Mouse (Mus musculus) liver, embryonic 15.5 days (tissue): Measurements from ENCODE around the gene Ace. TPM values are rescaled to one million over a fixed set of nuclear protein-coding genes. Genes with fewer than 3 reads are reported as not detected.

Experiments
- ATAC-seq: fragments of 200-750 bp; cut with Nextera tagmentation; 2 replicates; pipeline ENCODE4 v1.8.0; 2017; ENCODE audit warnings: moderate number of reproducible peaks, mild to moderate bottlenecking, moderate library complexity; ENCODE audit not compliant: insufficient read depth
- H3K27ac ChIP-seq: fragments of 300-500 bp; sonication (generic); replicated peaks from 2 replicates; pipeline ENCODE4 v1.5.1; 2015; ENCODE audit warnings: mild to moderate bottlenecking, inconsistent platforms
- H3K27me3 ChIP-seq: fragments of 300-500 bp; sonication (generic); 2 replicates; pipeline ENCODE4 v1.6.1; 2015; ENCODE audit warnings: mild to moderate bottlenecking, inconsistent platforms
- H3K36me3 ChIP-seq: fragments of 300-500 bp; sonication (generic); replicated peaks from 2 replicates; pipeline ENCODE4 v1.6.1; 2015; ENCODE audit warnings: moderate library complexity, mild to moderate bottlenecking, inconsistent platforms
- H3K4me1 ChIP-seq: fragments of 300-500 bp; sonication (generic); replicated peaks from 2 replicates; pipeline ENCODE4 v1.6.1; 2015; ENCODE audit warnings: inconsistent platforms
- H3K4me2 ChIP-seq: fragments of 300-500 bp; sonication (generic); 2 replicates; pipeline ENCODE4 v1.6.1; 2015; ENCODE audit warnings: moderate library complexity, mild to moderate bottlenecking, inconsistent platforms
- H3K4me3 ChIP-seq: fragments of 300-500 bp; sonication (generic); replicated peaks from 2 replicates; pipeline ENCODE4 v1.5.1; 2015; ENCODE audit warnings: mild to moderate bottlenecking, inconsistent platforms
- H3K9ac ChIP-seq: fragments of 300-500 bp; sonication (generic); 2 replicates; pipeline ENCODE4 v1.6.1; 2015; ENCODE audit warnings: moderate library complexity, mild to moderate bottlenecking, inconsistent platforms
- H3K9me3 ChIP-seq: fragments of 300-500 bp; sonication (generic); replicated peaks from 2 replicates; pipeline ENCODE4 v1.6.1; 2016; ENCODE audit warnings: inconsistent platforms
- whole genome bisulfite sequencing: fragments of 180-500 bp; shearing (Covaris S2); methylation state at CpG from one replicate; pipeline ENCODE4 v1.1.7; 2015; ENCODE audit warnings: mixed read lengths; ENCODE audit not compliant: insufficient replicate concordance; 5-methylcytosine and 5-hydroxymethylcytosine counted together
- polyA plus RNA-seq: library from polyadenylated mRNA; unstranded; fragments of >200 nt; fragmentation: Nextera tagmentation; extraction: Ambion mirVana; gene quantifications from 2 replicates; pipeline ENCODE4 v1.2.1, GENCODE M21; 2015

Ace gene
- polyA plus RNA-seq, 1 experiment from 2014 or later, result 0.05 TPM

GRCm38 (mm10) chr11:105948255-105948654 lies 19.5 kb upstream of the Ace start:
- Histone ChIP-seq H3K27ac (no peak overlapping the region), H3K9me3 (no peaks in the 10 kb centered on the region), H3K4me2 (no peak overlapping the region), H3K36me3 (no peaks in the 10 kb centered on the region), H3K27me3 (peaks cover 58% of the 10 kb centered on the region), H3K9ac (no peak overlapping the region), H3K4me1 (peaks cover 20% of the 10 kb centered on the region), H3K4me3 (no peak overlapping the region)
- WGBS, result 21% methylated on average over 2 of the region's 2 CpGs
- no peak for ATAC-seq

- no peak overlapping the region for H3K4me3 ChIP-seq
- H3K36me3 ChIP-seq, result no peaks in the 10 kb centered on the region
- H3K9me3 ChIP-seq, result no peaks in the 10 kb centered on the region
- no peak for ATAC-seq
- H3K27ac ChIP-seq, result no peak overlapping the region
- 0 out of 2 replicates have a peak, but pooled peaks cover 4% of the 10 kb centered on the region for H3K4me1 ChIP-seq
- H3K27me3 ChIP-seq, result peaks cover 37% of the 10 kb centered on the region
- H3K9ac ChIP-seq, result no peak overlapping the region
- WGBS, result 44% methylated on average over 4 of the region's 4 CpGs
- no peak overlapping the region for H3K4me2 ChIP-seq
Observed at GRCm38 (mm10) chr11:105950519-105950918, 17.2 kb upstream of the Ace start.

- Histone ChIP-seq H3K4me3 (no peak overlapping the region), H3K9me3 (no peaks in the 10 kb centered on the region), H3K9ac (no peak overlapping the region), H3K36me3 (no peaks in the 10 kb centered on the region), H3K4me2 (no peak overlapping the region), H3K4me1 (no peaks in the 10 kb centered on the region), H3K27me3 (peaks cover 27% of the 10 kb centered on the region), H3K27ac (no peak overlapping the region)
- no peak for ATAC-seq
- WGBS, result 63% methylated on average over 3 of the region's 3 CpGs
Observed at GRCm38 (mm10) chr11:105951601-105952044, 16.1 kb upstream of the Ace start.

GRCm38 (mm10) chr11:105952111-105952510 lies 15.6 kb upstream of the Ace start:
- Histone ChIP-seq H3K36me3 (no peaks in the 10 kb centered on the region), H3K27me3 (peaks cover 25% of the 10 kb centered on the region), H3K4me2 (no peak overlapping the region), H3K9me3 (no peaks in the 10 kb centered on the region), H3K27ac (no peak overlapping the region), H3K4me1 (no peaks in the 10 kb centered on the region), H3K9ac (no peak overlapping the region), H3K4me3 (no peak overlapping the region)
- no peak for ATAC-seq
- WGBS, result 67% methylated on average over 9 of the region's 9 CpGs

GRCm38 (mm10) chr11:105952911-105953386 lies 14.8 kb upstream of the Ace start, which contains the start of gene Cyb561:
TSS of gene Cyb561 (minus strand) at chr11:105953336.
- Histone ChIP-seq H3K4me2 (no peak within 1 kb of the TSS), H3K27me3 (peaks cover 22% of the 10 kb centered on the region; the same call in 1 of the 2 replicates), H3K4me1 (no peaks in the 10 kb centered on the region), H3K9ac (no peak within 1 kb of the TSS), H3K27ac (no peak within 1 kb of the TSS), H3K4me3 (no peak within 1 kb of the TSS), H3K9me3 (no peaks in the 10 kb centered on the region), H3K36me3 (no peaks in the 10 kb centered on the region)
- 69% methylated on average over 12 of the region's 12 CpGs for WGBS
- ATAC-seq, result no peak

- Histone ChIP-seq H3K27ac (no peak overlapping the region), H3K4me3 (no peak overlapping the region), H3K27me3 (peaks cover 25% of the 10 kb centered on the region), H3K4me2 (no peak overlapping the region), H3K9me3 (no peaks in the 10 kb centered on the region), H3K9ac (no peak overlapping the region), H3K36me3 (no peaks in the 10 kb centered on the region), H3K4me1 (no peaks in the 10 kb centered on the region)
- no peak for ATAC-seq
- 61% methylated on average over 6 of the region's 6 CpGs for WGBS
Observed at GRCm38 (mm10) chr11:105953402-105953801, 14.3 kb upstream of the Ace start.

- no peak overlapping the region for H3K4me3 ChIP-seq
- H3K4me1 ChIP-seq, result no peaks in the 10 kb centered on the region; the same call in 1 of the 2 replicates
- no peak for ATAC-seq
Observed at GRCm38 (mm10) chr11:105955815-105956430, 11.8 kb upstream of the Ace start.

GRCm38 (mm10) chr11:105957501-105957900 lies 10.2 kb upstream of the Ace start:
- ATAC-seq, result no peak
- H3K9me3 ChIP-seq, result no peaks in the 10 kb centered on the region
- H3K27me3 ChIP-seq, result peaks cover 29% of the 10 kb centered on the region
- H3K4me1 ChIP-seq, result no peaks in the 10 kb centered on the region; the same call in 1 of the 2 replicates
- H3K27ac ChIP-seq, result no peak overlapping the region
- H3K9ac ChIP-seq, result no peak overlapping the region
- no peak overlapping the region for H3K4me2 ChIP-seq
- no peak overlapping the region for H3K4me3 ChIP-seq
- no peaks in the 10 kb centered on the region for H3K36me3 ChIP-seq
- WGBS, result 42% methylated on average over 6 of the region's 6 CpGs

More at GRCm38 (mm10) chr11:105955815-105956430, 11.8 kb upstream of the Ace start:
- no peak overlapping the region for H3K27ac ChIP-seq
- H3K27me3 ChIP-seq, result peaks cover 34% of the 10 kb centered on the region
- 85% methylated on average over 28 of the region's 28 CpGs for WGBS
- no peak overlapping the region for H3K9ac ChIP-seq
- H3K36me3 ChIP-seq, result no peaks in the 10 kb centered on the region
- no peak overlapping the region for H3K4me2 ChIP-seq
- H3K9me3 ChIP-seq, result no peaks in the 10 kb centered on the region

- Histone ChIP-seq H3K4me2 (no peak overlapping the region), H3K4me1 (no peaks in the 10 kb centered on the region; the same call in 1 of the 2 replicates), H3K4me3 (no peak overlapping the region), H3K27ac (no peak overlapping the region), H3K36me3 (no peaks in the 10 kb centered on the region), H3K27me3 (peaks cover 28% of the 10 kb centered on the region), H3K9ac (no peak overlapping the region), H3K9me3 (no peaks in the 10 kb centered on the region)
- 39% methylated on average over 1 of the region's 1 CpGs for WGBS
- ATAC-seq, result no peak
Observed at GRCm38 (mm10) chr11:105958566-105958965, 9.2 kb upstream of the Ace start.

GRCm38 (mm10) chr11:105959355-105959754 lies 8.4 kb upstream of the Ace start:
- H3K4me2 ChIP-seq, result no peak overlapping the region
- 5% methylated on average over 17 of the region's 17 CpGs for WGBS

GRCm38 (mm10) chr11:105964691-105965090 lies 3.1 kb upstream of the Ace start:
- Histone ChIP-seq H3K9me3 (no peaks in the 10 kb centered on the region), H3K9ac (no peak overlapping the region), H3K4me3 (no peak overlapping the region), H3K27me3 (peaks cover 50% of the 10 kb centered on the region), H3K4me1 (peaks cover 10% of the 10 kb centered on the region), H3K4me2 (no peak overlapping the region), H3K36me3 (no peaks in the 10 kb centered on the region), H3K27ac (no peak overlapping the region)
- WGBS, result 54% methylated on average over 5 of the region's 5 CpGs
- no peak for ATAC-seq

More at GRCm38 (mm10) chr11:105959355-105959754, 8.4 kb upstream of the Ace start:
- H3K27me3 ChIP-seq, result peaks cover 28% of the 10 kb centered on the region
- no peaks in the 10 kb centered on the region for H3K9me3 ChIP-seq
- H3K36me3 ChIP-seq, result no peaks in the 10 kb centered on the region
- H3K27ac ChIP-seq, result no peak overlapping the region
- H3K4me1 ChIP-seq, result no peaks in the 10 kb centered on the region; the same call in 1 of the 2 replicates
- ATAC-seq, result no peak
- no peak overlapping the region for H3K4me3 ChIP-seq
- no peak overlapping the region for H3K9ac ChIP-seq
